Mouse (Mus musculus): ENCODE measurements around the gene Cacna1c. TPM values are rescaled to one million over a fixed set of nuclear protein-coding genes. Genes with fewer than 3 reads are reported as not detected.

Cacna1c gene
- total RNA-seq, 2 experiments from 2014 or later = 201 to 225 TPM

- DNase-seq = peak; percentile 35 to 54
Observed at GRCm38 (mm10) chr6:119052801-119053200, 143.4 kb downstream of the Cacna1c start.

- peak in 1 of 2 experiments; percentile 28 for DNase-seq
Observed at GRCm38 (mm10) chr6:119052366-119052765, 143.9 kb downstream of the Cacna1c start.

GRCm38 (mm10) chr6:119051721-119052120 is 144.5 kb downstream of the Cacna1c start:
- peak; percentile 42 to 51 for DNase-seq

- no peak for DNase-seq
Observed at GRCm38 (mm10) chr6:119047340-119047739, 148.9 kb downstream of the Cacna1c start.

GRCm38 (mm10) chr6:119045498-119045897 is 150.7 kb downstream of the Cacna1c start:
- peak; percentile 31 to 49 for DNase-seq

- no peak for DNase-seq
Observed at GRCm38 (mm10) chr6:119044148-119044547, 152.1 kb downstream of the Cacna1c start.

GRCm38 (mm10) chr6:119042803-119043202 is 153.4 kb downstream of the Cacna1c start:
- DNase-seq = no peak

- no peak for DNase-seq
Observed at GRCm38 (mm10) chr6:119040961-119041360, 155.3 kb downstream of the Cacna1c start.

- no peak for DNase-seq
Observed at GRCm38 (mm10) chr6:119039815-119040214, 156.4 kb downstream of the Cacna1c start.

GRCm38 (mm10) chr6:119039293-119039692 is 156.9 kb downstream of the Cacna1c start:
- DNase-seq = peak in 1 of 2 experiments; percentile 31

- peak; percentile 67 to 71 for DNase-seq
Observed at GRCm38 (mm10) chr6:119037815-119038214, 158.4 kb downstream of the Cacna1c start.

- DNase-seq = peak; percentile 29 to 30
Observed at GRCm38 (mm10) chr6:119037047-119037446, 159.2 kb downstream of the Cacna1c start.

GRCm38 (mm10) chr6:119035361-119035760 is 160.9 kb downstream of the Cacna1c start:
- no peak for DNase-seq

- no peak for DNase-seq
Observed at GRCm38 (mm10) chr6:119034947-119035346, 161.3 kb downstream of the Cacna1c start.

GRCm38 (mm10) chr6:119027880-119028279 is 168.3 kb downstream of the Cacna1c start:
- no peak for DNase-seq

- no peak for DNase-seq
Observed at GRCm38 (mm10) chr6:119022850-119023249, 173.4 kb downstream of the Cacna1c start.

- DNase-seq = no peak
Observed at GRCm38 (mm10) chr6:119021226-119021625, 175.0 kb downstream of the Cacna1c start.

- DNase-seq = peak; percentile 65 to 76
Observed at GRCm38 (mm10) chr6:119018956-119019355, 177.3 kb downstream of the Cacna1c start.

GRCm38 (mm10) chr6:119018256-119018655 is 178.0 kb downstream of the Cacna1c start:
- peak; percentile 39 to 53 for DNase-seq

- no peak for DNase-seq
Observed at GRCm38 (mm10) chr6:119017498-119017897, 178.7 kb downstream of the Cacna1c start.

GRCm38 (mm10) chr6:119015346-119015745 is 180.9 kb downstream of the Cacna1c start:
- no peak for DNase-seq

GRCm38 (mm10) chr6:119013168-119014098 is 182.8 kb downstream of the Cacna1c start:
- DNase-seq = no peak

- DNase-seq = no peak
Observed at GRCm38 (mm10) chr6:119010875-119011274, 185.3 kb downstream of the Cacna1c start.

GRCm38 (mm10) chr6:119009526-119009925 is 186.7 kb downstream of the Cacna1c start:
- no peak for DNase-seq
